Mouse (Mus musculus) midbrain, embryonic 11.5 days (tissue): ENCODE data around the gene Llph. TPM values are rescaled to one million over a fixed set of nuclear protein-coding genes. Genes with fewer than 3 reads are reported as not detected.

Source experiments
- ATAC-seq: fragments of 200-750 bp; cut with Nextera tagmentation; 2 replicates; pipeline ENCODE4 v1.8.0; 2017; ENCODE audit warnings: moderate TSS enrichment, moderate library complexity; ENCODE audit not compliant: low FRiP score
- DNase-seq: peaks from one replicate; pipeline ENCODE4 v3.0.0; 2015; ENCODE audit warnings: low spot score; ENCODE audit errors: missing footprints
- H3K27ac ChIP-seq: fragments of 300-500 bp; sonication (generic); 2 replicates; pipeline ENCODE4 v1.5.1; 2014; ENCODE audit warnings: low read depth, low read length
- H3K27me3 ChIP-seq: fragments of 300-500 bp; sonication (generic); 2 replicates; pipeline ENCODE4 v1.6.1; 2014; ENCODE audit warnings: mild to moderate bottlenecking, low read length, moderate library complexity, mixed read lengths; ENCODE audit not compliant: control insufficient read depth, insufficient read depth
- H3K36me3 ChIP-seq: fragments of 300-500 bp; sonication (generic); 2 replicates; pipeline ENCODE4 v1.6.1; 2014; ENCODE audit warnings: mild to moderate bottlenecking, low read length, moderate library complexity, mixed read lengths; ENCODE audit not compliant: control insufficient read depth, insufficient read depth
- H3K4me1 ChIP-seq: fragments of 300-500 bp; sonication (generic); 2 replicates; pipeline ENCODE4 v1.6.1; 2014; ENCODE audit warnings: low read length; ENCODE audit not compliant: control insufficient read depth, insufficient read depth
- H3K4me2 ChIP-seq: fragments of 300-500 bp; sonication (generic); 2 replicates; pipeline ENCODE4 v1.6.1; 2014; ENCODE audit warnings: mild to moderate bottlenecking, moderate library complexity
- H3K4me3 ChIP-seq: fragments of 300-500 bp; sonication (generic); 2 replicates; pipeline ENCODE4 v1.5.1; 2014; ENCODE audit warnings: low read depth, low read length
- H3K9ac ChIP-seq: fragments of 300-500 bp; sonication (generic); 2 replicates; pipeline ENCODE4 v1.6.1; 2014; ENCODE audit warnings: low read length
- H3K9me3 ChIP-seq: fragments of 300-500 bp; sonication (generic); 2 replicates; pipeline ENCODE4 v1.6.1; 2016; ENCODE audit warnings: low read length; ENCODE audit not compliant: control insufficient read depth
- WGBS: fragments of 180-500 bp; shearing (Covaris S2); extraction: QIAGEN DNeasy Blood & Tissue Kit; methylation state at CpG from one replicate; pipeline ENCODE4 v1.1.7; 2014; 5-methylcytosine and 5-hydroxymethylcytosine counted together
- polyA plus RNA-seq: library from polyadenylated mRNA; unstranded; fragments of >200 nt; fragmentation: Nextera tagmentation; extraction: Ambion mirVana; gene quantifications from 2 replicates; pipeline ENCODE4 v1.2.1, GENCODE M21; 2014

Gene Llph
- polyA plus RNA-seq, 1 experiment from 2014 or later, result 53.7 TPM

GRCm38 (mm10) chr10:120281700-120282099, 54.8 kb downstream of the Llph start:
- no peak for DNase-seq
- no peaks in the 10 kb centered on the region for H3K36me3 ChIP-seq
- no peaks in the 10 kb centered on the region for H3K27me3 ChIP-seq
- H3K9ac ChIP-seq, result no peak overlapping the region
- H3K27ac ChIP-seq, result no peak overlapping the region
- WGBS, result 86% methylated on average over 5 of the region's 5 CpGs
- no peaks in the 10 kb centered on the region for H3K9me3 ChIP-seq
- no peak for ATAC-seq
- no peak overlapping the region for H3K4me2 ChIP-seq
- no peaks in the 10 kb centered on the region for H3K4me1 ChIP-seq
- no peak overlapping the region for H3K4me3 ChIP-seq

Other genes starting within 250 kb of the Llph start
- 3.7 and 4.2 TPM in 2 replicates for gene Helb, start 114.1 kb upstream of the Llph start, polyA plus RNA-seq
- 83.1 and 88.4 TPM in 2 replicates for gene Tmbim4, start 25.5 kb upstream of the Llph start, polyA plus RNA-seq
- gene Irak3, start 24.9 kb upstream of the Llph start, polyA plus RNA-seq, result 0.72 and 1.2 TPM in 2 replicates
- 22.9 and 23.2 TPM in 2 replicates for gene Hmga2, start 249.4 kb downstream of the Llph start, polyA plus RNA-seq